Comparison of ENCODE assay signal across 27 mouse cellular contexts in the genomic region with DNA sequence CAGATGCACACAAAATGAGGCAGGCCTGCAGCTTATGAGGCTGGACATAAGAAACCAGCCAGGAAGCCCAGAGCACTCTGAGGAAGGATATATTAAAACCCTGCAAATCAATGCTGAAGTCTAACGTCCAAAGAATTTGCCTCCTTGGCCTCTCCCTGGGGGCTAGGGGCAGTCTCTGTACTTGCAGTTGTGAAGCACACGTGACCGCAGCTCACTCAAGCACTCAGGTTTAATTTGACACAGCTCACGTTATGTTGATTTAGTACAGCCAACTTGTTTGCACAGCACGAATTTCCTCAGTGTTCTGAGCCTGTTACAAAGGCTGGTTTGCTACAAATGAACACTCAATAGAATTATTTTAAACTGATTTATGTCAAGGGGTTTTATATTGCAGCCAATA. TPM values are rescaled to one million over a fixed set of nuclear protein-coding genes. Genes with fewer than 3 reads are reported as not detected.
A peak's percentile ranks its signal among the peaks of the same experiment; 100 is the strongest.
DNase-seq lines count a peak whose midpoint lies in the region; ATAC-seq lines count a peak whose summit lies in the region.
"Had no signal": no experiment of that assay in that cellular context is flagged by ENCODE, and none has a peak within 500 bp of the region (broad histone marks: within the 10 kb centered on the region; RNA-seq: fewer than 3 reads in every experiment).

No protein-coding gene starts in this region.

- ATAC-seq in kidney, embryonic 14.5 days (ENCODE audit: low FRiP score, low TSS enrichment): 0 out of 2 replicates have a peak, but pooled peaks have one; percentile 39
- ATAC-seq in lung, embryonic 16.5 days (ENCODE audit: low read depth): peak; percentile 76
- ATAC-seq: inflammation-experienced regulatory T-cells, adult 6 months; midbrain, embryonic 13.5 days had no signal

- no peak overlapping the region for H3K4me2 ChIP-seq in kidney, embryonic 14.5 days (replicated peaks; ENCODE audit: low read depth, low read length)
- no peak overlapping the region for H3K4me2 ChIP-seq in lung, embryonic 16.5 days (ENCODE audit: low read depth, low read length)
- H3K4me2 ChIP-seq: embryonic facial prominence, embryonic 12.5 days; forebrain, embryonic 12.5 days; heart, embryonic 15.5 days; hindbrain, embryonic 14.5 days; liver, embryonic 13.5 days; midbrain, embryonic 13.5 days had no signal

- H3K4me3 ChIP-seq in kidney, embryonic 14.5 days (ENCODE audit: low read length): no peak overlapping the region
- H3K4me3 ChIP-seq in lung, embryonic 16.5 days (ENCODE audit: low read length): no peak overlapping the region
- H3K4me3 ChIP-seq: embryonic facial prominence, embryonic 12.5 days; erythroblast, embryonic 14.5 days; forebrain, embryonic 12.5 days; heart, embryonic 15.5 days; liver, embryonic 13.5 days; midbrain, embryonic 13.5 days had no signal

- no peaks in the 10 kb centered on the region for H3K4me1 ChIP-seq in kidney, embryonic 14.5 days (ENCODE audit: control insufficient read depth, insufficient read depth, low read length)
- H3K4me1 ChIP-seq in lung, embryonic 16.5 days (replicated peaks; ENCODE audit: control insufficient read depth, insufficient read depth, low read length): no peaks in the 10 kb centered on the region
- H3K4me1 ChIP-seq: embryonic facial prominence, embryonic 12.5 days; heart, embryonic 15.5 days; liver, embryonic 13.5 days had no signal

- no peaks in the 10 kb centered on the region for H3K36me3 ChIP-seq in kidney, embryonic 14.5 days (ENCODE audit: control insufficient read depth, insufficient read depth, low read length)
- H3K36me3 ChIP-seq in lung, embryonic 16.5 days (ENCODE audit: control insufficient read depth, insufficient read depth, low read length): no peaks in the 10 kb centered on the region
- H3K36me3 ChIP-seq: embryonic facial prominence, embryonic 12.5 days; forebrain, embryonic 12.5 days; heart, embryonic 15.5 days; liver, embryonic 13.5 days; midbrain, embryonic 13.5 days had no signal

- DNase-seq in embryo, embryonic 10.5 days (ENCODE audit: low spot score): peak; percentile 28
- DNase-seq in embryo, embryonic 9.5 days (ENCODE audit: extremely low spot score): no peak
- no peak for DNase-seq in kidney, adult 18-20 months
- no peak for DNase-seq in lung, adult 18-20 months
- DNase-seq in adrenal gland, adult 18-20 months (ENCODE audit: low spot score in 2 of 2): no peak
- DNase-seq in layer of hippocampus, adult 9-11 months: no peak
- DNase-seq: adrenal gland, postnatal 14 days; cerebellum, adult 2 months; cerebellum, postnatal 25 days; gastrocnemius, postnatal 36 days; heart, postnatal 36 days; layer of hippocampus, postnatal 36 days; liver, embryonic 13.5 days; lung, postnatal 10 days had no signal

- no peaks in the 10 kb centered on the region for H3K9me3 ChIP-seq in kidney, embryonic 14.5 days (ENCODE audit: control insufficient read depth, low read length)
- H3K9me3 ChIP-seq in lung, embryonic 16.5 days (ENCODE audit: control insufficient read depth, low read length): no peaks in the 10 kb centered on the region
- H3K9me3 ChIP-seq: embryonic facial prominence, embryonic 12.5 days; forebrain, embryonic 12.5 days; heart, embryonic 15.5 days; liver, embryonic 13.5 days; midbrain, embryonic 13.5 days had no signal

- WGBS in kidney, embryonic 14.5 days: 10% methylated on average over 5 of the region's 5 CpGs
- 25% methylated on average over 5 of the region's 5 CpGs for WGBS in lung, embryonic 16.5 days

- H3K27ac ChIP-seq in kidney, embryonic 14.5 days (ENCODE audit: low read depth, low read length): no peak overlapping the region
- H3K27ac ChIP-seq in lung, embryonic 16.5 days (ENCODE audit: low read length): no peak overlapping the region
- H3K27ac ChIP-seq: embryonic facial prominence, embryonic 12.5 days; forebrain, embryonic 12.5 days; heart, embryonic 15.5 days; hindbrain, embryonic 14.5 days; liver, embryonic 13.5 days; midbrain, embryonic 13.5 days had no signal

- no peak overlapping the region for H3K9ac ChIP-seq in kidney, embryonic 14.5 days (ENCODE audit: low read depth, low read length)
- no peak overlapping the region for H3K9ac ChIP-seq in lung, embryonic 16.5 days (ENCODE audit: low read length)
- H3K9ac ChIP-seq: embryonic facial prominence, embryonic 12.5 days; forebrain, embryonic 12.5 days; heart, embryonic 15.5 days; hindbrain, embryonic 14.5 days; liver, embryonic 13.5 days; midbrain, embryonic 13.5 days had no signal

- H3K27me3 ChIP-seq in kidney, embryonic 14.5 days (ENCODE audit: control insufficient read depth, insufficient read depth, low read length): 0 out of 2 replicates have a peak, but pooled peaks cover 7% of the 10 kb centered on the region
- H3K27me3 ChIP-seq in lung, embryonic 16.5 days (ENCODE audit: control insufficient read depth, insufficient read depth, low read depth, low read length): no peaks in the 10 kb centered on the region
- H3K27me3 ChIP-seq: embryonic facial prominence, embryonic 12.5 days; heart, embryonic 15.5 days; liver, embryonic 13.5 days had no signal

RNA-seq across cellular contexts. Expression of a gene that starts 18.5 kb away (rescaled TPM):
- polyA plus RNA-seq in kidney, embryonic 14.5 days (2014; fragmentation: Nextera tagmentation; extraction: Ambion mirVana): 0.70 and 0.86 TPM in 2 replicates
- 0.15 and 0.24 TPM in 2 replicates for polyA plus RNA-seq in lung, embryonic 16.5 days (2015; fragmentation: Nextera tagmentation; extraction: Ambion mirVana)
- not detected for total RNA-seq in adrenal gland, adult 18-20 months (2021)
- total RNA-seq: adrenal gland, postnatal 14 days; gastrocnemius, adult 18-20 months; gastrocnemius, postnatal 36 days; megakaryocyte, adult 5-6 weeks had no signal
- polyA plus RNA-seq: erythroblast, embryonic 14.5 days; inflammation-experienced regulatory T-cells, adult 6 months; small intestine, adult 2 months; thymus, postnatal 0 days had no signal
